Mouse (Mus musculus) lung, postnatal 0 days (tissue): Measurements from ENCODE around the gene Rnf216. TPM values are rescaled to one million over a fixed set of nuclear protein-coding genes. Genes with fewer than 3 reads are reported as not detected.

Experiments used
- ATAC-seq: fragments of 200-750 bp; cut with Nextera tagmentation; 2 replicates; pipeline ENCODE4 v1.8.0; 2017; ENCODE audit warnings: moderate library complexity
- DNase-seq: peaks from one replicate; pipeline ENCODE4 v3.0.0-alpha.2; 2016; ENCODE audit warnings: low spot score
- H3K27ac ChIP-seq: fragments of 300-500 bp; sonication (generic); 2 replicates; pipeline ENCODE4 v1.5.1; 2014; ENCODE audit warnings: antibody characterized with exemption, mild to moderate bottlenecking, low read length, mixed read lengths
- H3K27me3 ChIP-seq: fragments of 300-500 bp; sonication (generic); replicated peaks from 2 replicates; pipeline ENCODE4 v1.6.1; 2014; ENCODE audit warnings: low read length, mixed read lengths; ENCODE audit not compliant: insufficient read depth
- H3K36me3 ChIP-seq: fragments of 300-500 bp; sonication (generic); 2 replicates; pipeline ENCODE4 v1.6.1; 2014; ENCODE audit warnings: low read length, mixed read lengths; ENCODE audit not compliant: insufficient read depth
- H3K4me1 ChIP-seq: fragments of 300-500 bp; sonication (generic); 2 replicates; pipeline ENCODE4 v1.6.1; 2014; ENCODE audit warnings: antibody characterized with exemption, low read depth, low read length, mixed read lengths; ENCODE audit not compliant: insufficient read depth
- H3K4me2 ChIP-seq: fragments of 300-500 bp; sonication (generic); replicated peaks from 2 replicates; pipeline ENCODE4 v1.6.1; 2014; ENCODE audit warnings: low read depth, mild to moderate bottlenecking, low read length, moderate library complexity, mixed read lengths
- H3K4me3 ChIP-seq: fragments of 300-500 bp; sonication (generic); 2 replicates; pipeline ENCODE4 v1.5.1; 2014; ENCODE audit warnings: low read depth, low read length
- H3K9ac ChIP-seq: fragments of 300-500 bp; sonication (generic); replicated peaks from 2 replicates; pipeline ENCODE4 v1.6.1; 2014; ENCODE audit warnings: low read depth, mild to moderate bottlenecking
- H3K9me3 ChIP-seq: fragments of 300-500 bp; sonication (generic); 2 replicates; pipeline ENCODE4 v1.6.1; 2016; ENCODE audit warnings: low read length, mixed read lengths
- CTCF ChIP-seq: IDR thresholded peaks from 2 replicates; pipeline ENCODE4 v1.5.1; 2016; ENCODE audit warnings: antibody characterized with exemption, mild to moderate bottlenecking
- EP300 ChIP-seq: IDR thresholded peaks from 2 replicates; pipeline ENCODE4 v1.6.1; 2016; ENCODE audit warnings: antibody characterized with exemption, mild to moderate bottlenecking, control low read depth
- WGBS: fragments of 180-500 bp; shearing (Covaris S2); extraction: QIAGEN DNeasy Blood & Tissue Kit; methylation state at CpG from one replicate; pipeline ENCODE4 v1.1.7; 2014; 5-methylcytosine and 5-hydroxymethylcytosine counted together
- polyA plus RNA-seq: library from polyadenylated mRNA; unstranded; fragments of >200 nt; fragmentation: Nextera tagmentation; extraction: Ambion mirVana; gene quantifications from 2 replicates; pipeline ENCODE4 v1.2.1, GENCODE M21; 2015

Rnf216 gene
- polyA plus RNA-seq, 1 experiment from 2014 or later = 23.2 TPM

DNA sequence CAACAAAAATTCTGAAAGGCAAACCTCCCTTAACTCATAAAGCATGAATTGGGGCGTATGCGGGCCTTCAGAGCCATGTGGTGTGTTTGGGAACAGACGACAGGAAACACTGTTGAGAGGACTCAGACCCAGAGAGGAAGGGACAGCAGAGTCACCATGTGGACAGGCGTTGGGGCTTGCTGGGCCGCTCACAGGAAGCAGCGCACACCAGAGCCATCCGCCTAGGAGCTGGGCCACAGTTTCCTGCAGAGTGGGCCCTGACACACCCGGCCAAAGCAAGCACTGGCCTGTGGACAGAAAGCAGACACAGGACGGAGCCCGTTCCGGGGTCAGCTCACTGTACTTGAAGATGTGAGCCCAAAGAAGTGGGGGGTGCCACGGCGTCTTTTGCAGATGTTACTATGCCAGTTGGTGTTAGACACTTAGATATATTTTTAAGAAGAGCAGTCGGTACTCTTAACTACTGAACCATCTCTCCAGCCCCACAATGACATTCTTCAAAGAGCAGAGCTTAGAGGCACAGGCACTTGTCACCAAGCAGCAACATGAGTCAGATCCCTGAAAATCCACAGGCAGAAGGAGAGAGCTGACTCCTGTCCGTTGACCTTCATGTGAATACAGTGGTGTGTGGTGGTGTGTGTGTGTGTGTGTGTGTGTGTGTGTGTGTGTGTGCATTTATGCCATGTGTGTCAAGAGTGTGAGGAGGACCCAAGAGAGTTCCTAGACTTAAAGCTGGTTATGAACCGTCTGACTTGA lies 130.6 kb downstream of the Rnf216 start:
- ATAC-seq (peak; percentile 93), DNase-seq (peak; percentile 56)
- no peak overlapping the region for H3K4me3 ChIP-seq
- no peak overlapping the region for H3K9ac ChIP-seq
- no peaks in the 10 kb centered on the region for H3K36me3 ChIP-seq
- no peak overlapping the region for H3K4me2 ChIP-seq
- no peaks in the 10 kb centered on the region for H3K9me3 ChIP-seq
- TF ChIP-seq CTCF = no peak
- no peak for TF ChIP-seq EP300
- 51% methylated on average over 16 of the region's 16 CpGs for WGBS
- no peak overlapping the region for H3K27ac ChIP-seq
- no peaks in the 10 kb centered on the region for H3K4me1 ChIP-seq
- no peaks in the 10 kb centered on the region for H3K27me3 ChIP-seq

DNA sequence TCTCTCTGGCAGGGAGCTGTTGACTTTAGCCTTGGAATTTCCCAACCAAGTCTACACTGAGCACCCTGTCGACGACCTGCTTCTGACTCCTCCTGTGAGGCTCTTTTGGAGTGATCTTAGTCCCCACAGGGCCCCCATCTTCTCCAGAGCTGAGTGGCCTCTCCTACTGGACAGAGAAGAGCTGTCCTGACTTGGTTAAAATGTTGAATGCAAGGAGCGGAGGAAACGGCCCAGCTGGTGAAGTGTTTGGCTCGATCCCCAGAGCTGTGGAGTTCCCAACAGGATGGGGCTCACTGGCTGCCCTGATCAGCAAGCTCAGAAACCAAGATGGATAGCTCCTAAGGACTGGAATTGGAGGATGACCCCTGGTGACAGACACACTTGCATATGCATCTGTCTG lies 136.3 kb downstream of the Rnf216 start:
- whole genome bisulfite sequencing = 10% methylated on average over 5 of the region's 5 CpGs
- DNase-seq = peak; percentile 85
- no peaks in the 10 kb centered on the region for H3K27me3 ChIP-seq
- H3K9me3 ChIP-seq = no peaks in the 10 kb centered on the region
- H3K4me1 ChIP-seq = 0 out of 2 replicates have a peak, but pooled peaks cover 3% of the 10 kb centered on the region
- no peak overlapping the region for H3K9ac ChIP-seq
- ATAC-seq = peak; percentile 79
- no peak overlapping the region for H3K4me3 ChIP-seq
- H3K4me2 ChIP-seq = no peak overlapping the region
- peak overlapping the region; percentile 38; the same call in 1 of the 2 replicates for H3K27ac ChIP-seq
- no peak for TF ChIP-seq EP300
- peak; percentile 29 for TF ChIP-seq CTCF
- H3K36me3 ChIP-seq = no peaks in the 10 kb centered on the region

DNA sequence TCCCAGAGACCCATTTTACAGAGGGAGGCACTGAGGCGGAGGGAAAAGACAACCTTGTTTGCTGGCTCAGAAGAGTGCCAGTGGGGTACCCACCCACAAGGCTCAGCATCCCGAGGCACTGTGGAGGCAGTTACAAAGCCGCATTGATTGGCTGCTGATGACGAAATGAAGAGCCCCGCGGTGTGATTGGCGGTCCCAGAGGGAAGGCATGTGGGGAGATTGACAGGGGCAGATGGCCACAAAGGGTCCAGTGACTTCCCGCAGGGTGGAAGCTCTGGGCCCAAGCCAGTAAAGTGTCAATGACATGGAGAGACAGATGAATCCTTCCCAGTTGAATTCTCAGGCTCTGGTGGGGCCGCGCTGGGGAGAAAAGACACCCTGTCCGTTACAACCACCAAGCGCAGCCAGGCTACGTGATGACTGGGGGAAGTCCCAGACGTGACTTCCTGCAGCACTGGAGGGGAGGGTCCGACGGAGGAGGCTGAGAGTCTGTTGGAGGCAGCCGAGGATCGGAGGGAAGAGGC lies 138.1 kb downstream of the Rnf216 start:
- Histone ChIP-seq H3K9ac (no peak overlapping the region), H3K27me3 (no peaks in the 10 kb centered on the region), H3K9me3 (no peaks in the 10 kb centered on the region), H3K36me3 (peaks cover 14% of the 10 kb centered on the region; the same call in 1 of the 2 replicates), H3K4me1 (0 out of 2 replicates have a peak, but pooled peaks cover 3% of the 10 kb centered on the region), H3K4me2 (0 out of 2 replicates have a peak overlapping the region, but pooled peaks have one; percentile 6), H3K27ac (no peak overlapping the region), H3K4me3 (no peak overlapping the region)
- 18% methylated on average over 18 of the region's 18 CpGs for WGBS
- peak; percentile 79 for ATAC-seq
- DNase-seq = peak; percentile 80
- no peak for TF ChIP-seq EP300

DNA sequence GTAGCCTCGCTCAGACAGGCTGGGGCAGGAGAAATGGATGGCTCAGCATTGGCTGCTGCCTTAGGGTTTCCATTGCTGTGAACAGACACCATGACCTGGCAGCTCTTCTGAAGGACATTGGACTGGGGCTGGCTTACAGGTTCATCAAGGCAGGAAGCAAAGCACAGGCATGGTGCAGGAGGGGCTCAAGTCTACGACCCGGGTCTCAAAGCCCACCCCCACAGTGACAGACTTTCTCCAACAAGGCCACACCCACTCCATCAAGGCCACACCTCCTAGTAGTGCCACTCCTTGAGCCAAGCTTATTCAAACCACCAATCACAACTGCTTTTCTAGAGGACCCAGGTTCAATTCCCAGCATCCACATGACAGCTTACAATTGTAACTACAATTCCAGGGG lies 138.8 kb downstream of the Rnf216 start:
- Histone ChIP-seq H3K4me1 (0 out of 2 replicates have a peak, but pooled peaks cover 3% of the 10 kb centered on the region), H3K9me3 (no peaks in the 10 kb centered on the region), H3K4me2 (no peak overlapping the region), H3K27ac (no peak overlapping the region), H3K27me3 (no peaks in the 10 kb centered on the region), H3K36me3 (peaks cover 14% of the 10 kb centered on the region; the same call in 1 of the 2 replicates), H3K9ac (no peak overlapping the region), H3K4me3 (no peak overlapping the region)
- no peak for DNase-seq
- no peak for ATAC-seq
- TF ChIP-seq CTCF = no peak
- no peak for TF ChIP-seq EP300
- 37% methylated on average over 3 of the region's 3 CpGs for WGBS

DNA sequence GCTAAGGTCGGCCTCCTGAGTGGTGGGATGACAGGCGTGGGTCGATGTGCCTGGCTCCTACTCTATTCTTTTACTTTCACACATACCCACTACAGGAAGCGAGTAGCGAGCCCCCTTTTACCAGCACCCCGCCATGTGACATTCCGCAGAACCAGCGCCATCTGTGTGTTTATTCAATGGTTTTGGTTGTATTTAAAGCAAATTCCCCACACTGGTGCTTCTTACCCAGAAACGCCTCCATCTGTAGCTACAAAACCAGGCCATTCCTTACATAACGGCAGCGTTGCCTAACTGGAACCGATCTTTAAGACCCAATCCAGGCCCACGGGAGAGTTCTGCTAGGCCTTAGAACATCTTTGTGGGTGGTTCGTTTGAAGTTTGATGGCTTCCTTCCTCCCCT lies 144.4 kb downstream of the Rnf216 start:
- peaks cover 14% of the 10 kb centered on the region; the same call in 1 of the 2 replicates for H3K36me3 ChIP-seq
- H3K4me3 ChIP-seq = no peak overlapping the region
- H3K4me1 ChIP-seq = peaks cover 5% of the 10 kb centered on the region
- H3K27ac ChIP-seq = no peak overlapping the region
- no peak overlapping the region for H3K4me2 ChIP-seq
- DNase-seq (no peak), ATAC-seq (no peak)
- no peaks in the 10 kb centered on the region for H3K27me3 ChIP-seq
- H3K9ac ChIP-seq = no peak overlapping the region
- no peaks in the 10 kb centered on the region for H3K9me3 ChIP-seq
- TF ChIP-seq EP300 = no peak
- TF ChIP-seq CTCF = no peak
- 85% methylated on average over 14 of the region's 14 CpGs for whole genome bisulfite sequencing

DNA sequence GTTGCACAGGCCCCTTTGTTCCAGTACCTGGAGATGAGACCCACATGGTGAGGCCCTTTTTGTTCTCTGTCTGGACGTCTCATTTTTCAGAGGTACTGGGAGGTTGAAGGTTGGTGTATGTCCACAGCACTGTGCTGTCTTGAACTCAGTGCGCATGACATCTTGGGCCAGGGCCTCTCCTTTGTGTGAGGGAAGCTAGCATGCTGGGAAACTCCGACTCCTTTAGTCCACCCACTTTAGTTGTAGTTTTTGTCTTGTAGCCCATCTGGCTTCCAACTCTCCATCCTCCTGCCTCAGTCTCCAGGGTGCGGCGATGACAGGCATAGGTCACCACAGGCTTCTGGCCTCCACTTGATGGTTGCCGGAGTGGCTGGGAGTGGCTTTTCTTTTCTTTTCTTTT lies 148.1 kb downstream of the Rnf216 start:
- TF ChIP-seq CTCF = no peak
- TF ChIP-seq EP300 = no peak
- Histone ChIP-seq H3K4me1 (peaks cover 9% of the 10 kb centered on the region), H3K27ac (no peak overlapping the region), H3K9me3 (no peaks in the 10 kb centered on the region), H3K4me2 (0 out of 2 replicates have a peak overlapping the region, but pooled peaks have one; percentile 79), H3K4me3 (no peak overlapping the region), H3K27me3 (no peaks in the 10 kb centered on the region), H3K36me3 (no peaks in the 10 kb centered on the region), H3K9ac (no peak overlapping the region)
- DNase-seq (no peak), ATAC-seq (no peak)
- 89% methylated on average over 6 of the region's 6 CpGs for WGBS
